Mouse (Mus musculus): ENCODE data around the gene Hoxc13. TPM values are rescaled to one million over a fixed set of nuclear protein-coding genes. Genes with fewer than 3 reads are reported as not detected.

Gene Hoxc13
- polyA plus RNA-seq, 1 experiment from 2014 or later = not detected

DNA sequence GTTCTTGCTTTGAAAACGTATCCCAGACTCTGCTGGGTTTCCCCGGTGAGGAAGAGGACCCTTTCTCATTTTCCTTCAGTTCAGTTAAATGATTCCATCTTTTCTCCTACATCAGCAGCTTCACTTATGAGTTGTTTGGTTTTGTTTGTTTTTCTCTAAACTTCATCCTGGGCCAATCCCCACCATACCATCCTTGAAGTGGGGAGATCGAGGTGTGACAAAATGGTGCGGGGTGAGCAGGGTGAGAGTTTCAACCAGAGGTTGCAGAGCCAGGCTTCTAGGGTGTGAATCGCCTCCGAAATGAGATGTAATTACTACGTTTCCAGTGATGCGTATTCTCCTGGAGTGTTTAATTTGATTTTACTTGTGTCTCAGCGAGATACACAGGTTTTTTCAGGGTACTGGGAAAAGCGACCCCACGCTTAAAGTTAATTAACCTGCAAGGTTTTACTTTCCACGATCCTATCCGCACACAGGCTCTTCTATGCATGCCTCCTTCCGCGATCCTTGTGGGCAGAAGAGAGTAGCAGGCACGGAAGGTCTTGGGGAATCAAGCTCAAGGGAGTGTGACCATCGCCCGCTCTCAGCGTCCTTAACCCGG, 2.8 kb upstream of the Hoxc13 start:
- H3K27ac ChIP-seq (ENCODE audit: low read depth, low read length) = no peak overlapping the region
- no peaks in the 10 kb centered on the region for H3K36me3 ChIP-seq (ENCODE audit: control insufficient read depth, insufficient read depth, low read length)
- H3K4me1 ChIP-seq (replicated peaks; ENCODE audit: control insufficient read depth, insufficient read depth, low read length) = no peaks in the 10 kb centered on the region
- WGBS = 3% methylated on average over 20 of the region's 20 CpGs
- ATAC-seq (replicated peaks; ENCODE audit: low FRiP score) (no peak), DNase-seq (ENCODE audit: low spot score) (no peak)
- no peaks in the 10 kb centered on the region for H3K9me3 ChIP-seq (ENCODE audit: control insufficient read depth, low read length)
- peaks cover 93% of the 10 kb centered on the region for H3K27me3 ChIP-seq (replicated peaks; ENCODE audit: control insufficient read depth, insufficient read depth, low read length)
- no peak overlapping the region for H3K9ac ChIP-seq (ENCODE audit: low read depth, low read length)
- H3K4me2 ChIP-seq = no peak overlapping the region
- H3K4me3 ChIP-seq (ENCODE audit: low read depth, low read length) = no peak overlapping the region

DNA sequence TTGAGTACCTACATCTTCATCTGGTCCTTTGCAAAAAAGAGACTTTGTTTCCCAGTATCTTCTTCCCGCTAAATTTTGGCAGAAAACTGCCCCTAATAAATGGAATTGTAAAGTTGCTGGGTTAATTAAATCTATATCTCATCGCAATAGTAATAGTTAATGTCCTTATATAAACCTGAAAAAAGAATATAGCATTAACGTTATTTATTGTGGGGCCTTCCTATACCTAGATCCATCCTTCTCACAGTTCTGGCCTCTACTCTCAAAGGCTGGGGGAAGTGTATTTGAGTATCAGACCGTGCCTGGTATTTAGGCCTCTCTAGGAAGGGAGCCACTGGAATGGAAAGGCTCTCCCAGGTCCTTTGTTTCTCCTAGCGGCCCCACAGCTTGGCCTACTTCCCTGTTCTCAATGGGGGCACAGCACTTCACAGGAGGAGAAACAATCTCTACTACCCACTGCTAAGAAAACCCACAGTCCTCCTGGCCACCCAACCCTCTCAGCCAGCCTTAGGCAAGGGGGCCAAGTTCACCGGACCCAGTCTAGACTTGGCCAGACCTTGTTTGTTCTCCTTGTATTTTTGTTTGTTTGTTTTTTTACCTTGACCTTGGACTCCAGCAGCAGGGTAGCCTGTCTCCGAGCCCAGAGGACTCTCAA, 2.2 kb upstream of the Hoxc13 start:
- no peaks in the 10 kb centered on the region for H3K36me3 ChIP-seq (ENCODE audit: control insufficient read depth, insufficient read depth, low read length)
- H3K4me3 ChIP-seq (ENCODE audit: low read depth, low read length) = no peak overlapping the region
- ATAC-seq (replicated peaks; ENCODE audit: low FRiP score) (no peak), DNase-seq (ENCODE audit: low spot score) (no peak)
- 6% methylated on average over 7 of the region's 7 CpGs for WGBS
- H3K9ac ChIP-seq (ENCODE audit: low read depth, low read length) = no peak overlapping the region
- H3K4me2 ChIP-seq = no peak overlapping the region
- no peaks in the 10 kb centered on the region for H3K9me3 ChIP-seq (ENCODE audit: control insufficient read depth, low read length)
- H3K4me1 ChIP-seq (replicated peaks; ENCODE audit: control insufficient read depth, insufficient read depth, low read length) = no peaks in the 10 kb centered on the region
- no peak overlapping the region for H3K27ac ChIP-seq (ENCODE audit: low read depth, low read length)
- H3K27me3 ChIP-seq (replicated peaks; ENCODE audit: control insufficient read depth, insufficient read depth, low read length) = peaks cover 94% of the 10 kb centered on the region

DNA sequence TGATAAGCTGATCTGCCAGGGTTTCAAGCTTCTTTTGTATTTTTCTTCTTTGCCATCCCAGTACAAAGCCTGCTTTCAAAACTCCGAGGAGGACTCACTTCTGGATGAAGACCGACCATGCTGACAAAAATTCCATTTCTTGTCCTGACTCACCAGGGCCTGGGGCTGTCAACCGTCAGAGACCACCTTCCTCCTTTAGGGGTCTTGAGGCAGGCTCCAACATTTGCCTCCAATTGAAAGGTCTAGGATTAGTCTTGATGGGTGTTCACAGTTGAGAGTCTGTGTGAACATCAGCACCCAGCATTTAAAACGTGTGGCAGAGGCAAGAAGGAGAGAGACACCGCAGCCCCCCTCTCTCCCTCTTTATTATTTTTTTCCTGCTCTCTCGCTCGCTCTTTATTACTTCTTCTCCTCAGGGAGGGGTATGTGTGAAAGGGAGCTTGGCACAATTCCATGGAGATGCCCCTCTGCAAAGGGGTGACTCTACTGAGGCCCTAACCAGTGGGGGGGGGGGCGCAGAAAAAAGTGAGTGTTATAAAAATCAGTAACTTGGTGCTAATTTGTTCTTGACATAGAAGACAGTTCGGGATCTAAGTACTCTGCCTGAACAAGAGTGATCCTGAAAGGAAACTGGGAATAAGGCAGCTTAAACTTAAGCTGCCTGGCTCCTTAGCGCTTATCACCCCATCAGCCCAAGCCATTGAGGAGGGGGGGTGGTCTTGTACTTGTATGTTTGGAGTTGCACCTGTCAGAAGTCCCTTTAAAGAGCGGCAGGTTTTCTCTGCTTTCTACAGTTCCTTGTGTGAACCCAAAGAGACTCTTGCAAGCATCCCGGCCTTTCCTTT, 1.3 kb upstream of the Hoxc13 start:
- H3K36me3 ChIP-seq (ENCODE audit: control insufficient read depth, insufficient read depth, low read length) = no peaks in the 10 kb centered on the region
- H3K9ac ChIP-seq (ENCODE audit: low read depth, low read length) = no peak overlapping the region
- no peak for DNase-seq (ENCODE audit: low spot score)
- H3K27ac ChIP-seq (ENCODE audit: low read depth, low read length) = no peak overlapping the region
- no peak overlapping the region for H3K4me2 ChIP-seq
- no peak for ATAC-seq (replicated peaks; ENCODE audit: low FRiP score)
- H3K27me3 ChIP-seq (replicated peaks; ENCODE audit: control insufficient read depth, insufficient read depth, low read length) = peaks cover 97% of the 10 kb centered on the region
- H3K9me3 ChIP-seq (ENCODE audit: control insufficient read depth, low read length) = no peaks in the 10 kb centered on the region
- no peak overlapping the region for H3K4me3 ChIP-seq (ENCODE audit: low read depth, low read length)
- WGBS = 6% methylated on average over 12 of the region's 12 CpGs
- no peaks in the 10 kb centered on the region for H3K4me1 ChIP-seq (replicated peaks; ENCODE audit: control insufficient read depth, insufficient read depth, low read length)

DNA sequence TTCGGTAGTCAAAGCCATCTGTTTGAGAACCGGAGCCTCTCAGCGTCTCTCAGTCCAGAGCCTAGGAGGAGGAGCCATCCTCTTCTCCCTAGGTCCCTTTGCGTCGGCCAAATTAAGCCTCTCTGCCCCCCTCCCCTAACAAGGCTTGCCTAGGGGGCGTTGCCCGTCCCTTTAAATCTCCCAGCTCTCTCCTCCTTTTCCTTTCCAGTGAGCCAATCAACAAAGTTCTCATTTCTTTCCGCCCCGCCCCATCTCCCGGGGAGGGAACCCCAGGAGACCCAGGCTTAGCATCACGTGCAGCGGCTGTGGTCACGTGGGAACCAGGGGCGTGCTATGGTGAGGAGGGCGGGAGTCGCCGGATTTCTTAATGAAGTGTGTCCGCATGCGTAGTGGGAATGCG, 284 bp upstream of the Hoxc13 start:
- no peak overlapping the region for H3K4me3 ChIP-seq (ENCODE audit: low read depth, low read length)

DNA sequence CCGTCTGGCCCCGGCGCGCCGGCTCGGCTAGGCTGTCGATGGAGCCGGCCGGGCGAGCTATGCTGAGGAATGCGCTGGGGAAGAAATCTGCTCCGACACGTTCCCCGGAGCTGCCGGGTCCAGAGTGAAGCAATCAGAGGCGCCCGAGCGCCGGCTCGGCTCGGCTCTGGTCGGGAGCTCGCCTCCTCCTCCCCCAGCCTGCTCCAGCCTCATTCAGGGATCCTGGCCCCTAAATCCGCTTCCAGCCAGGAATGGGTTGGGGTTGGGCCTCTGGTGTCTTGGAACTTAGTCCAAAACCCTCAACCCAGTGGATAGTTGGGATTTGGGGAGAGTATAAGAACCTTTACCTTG, 1.1 kb downstream of the Hoxc13 start:
- no peaks in the 10 kb centered on the region for H3K4me1 ChIP-seq (replicated peaks; ENCODE audit: control insufficient read depth, insufficient read depth, low read length)
- H3K4me2 ChIP-seq = no peak overlapping the region
- no peak overlapping the region for H3K9ac ChIP-seq (ENCODE audit: low read depth, low read length)
- H3K9me3 ChIP-seq (ENCODE audit: control insufficient read depth, low read length) = no peaks in the 10 kb centered on the region
- H3K27me3 ChIP-seq (replicated peaks; ENCODE audit: control insufficient read depth, insufficient read depth, low read length) = peaks cover 98% of the 10 kb centered on the region
- no peak overlapping the region for H3K4me3 ChIP-seq (ENCODE audit: low read depth, low read length)
- H3K27ac ChIP-seq (ENCODE audit: low read depth, low read length) = no peak overlapping the region
- DNase-seq (ENCODE audit: low spot score) (no peak), ATAC-seq (replicated peaks; ENCODE audit: low FRiP score) (no peak)
- 2% methylated on average over 24 of the region's 24 CpGs for WGBS
- H3K36me3 ChIP-seq (ENCODE audit: control insufficient read depth, insufficient read depth, low read length) = no peaks in the 10 kb centered on the region

More for the DNA sequence above, 284 bp upstream of the Hoxc13 start:
- ATAC-seq (replicated peaks; ENCODE audit: low FRiP score) (no peak), DNase-seq (ENCODE audit: low spot score) (no peak)
- 2% methylated on average over 20 of the region's 20 CpGs for WGBS
- H3K36me3 ChIP-seq (ENCODE audit: control insufficient read depth, insufficient read depth, low read length) = no peaks in the 10 kb centered on the region
- no peak overlapping the region for H3K27ac ChIP-seq (ENCODE audit: low read depth, low read length)
- no peaks in the 10 kb centered on the region for H3K4me1 ChIP-seq (replicated peaks; ENCODE audit: control insufficient read depth, insufficient read depth, low read length)
- H3K4me2 ChIP-seq = no peak overlapping the region
- no peak overlapping the region for H3K9ac ChIP-seq (ENCODE audit: low read depth, low read length)
- no peaks in the 10 kb centered on the region for H3K9me3 ChIP-seq (ENCODE audit: control insufficient read depth, low read length)
- peaks cover 98% of the 10 kb centered on the region for H3K27me3 ChIP-seq (replicated peaks; ENCODE audit: control insufficient read depth, insufficient read depth, low read length)

DNA sequence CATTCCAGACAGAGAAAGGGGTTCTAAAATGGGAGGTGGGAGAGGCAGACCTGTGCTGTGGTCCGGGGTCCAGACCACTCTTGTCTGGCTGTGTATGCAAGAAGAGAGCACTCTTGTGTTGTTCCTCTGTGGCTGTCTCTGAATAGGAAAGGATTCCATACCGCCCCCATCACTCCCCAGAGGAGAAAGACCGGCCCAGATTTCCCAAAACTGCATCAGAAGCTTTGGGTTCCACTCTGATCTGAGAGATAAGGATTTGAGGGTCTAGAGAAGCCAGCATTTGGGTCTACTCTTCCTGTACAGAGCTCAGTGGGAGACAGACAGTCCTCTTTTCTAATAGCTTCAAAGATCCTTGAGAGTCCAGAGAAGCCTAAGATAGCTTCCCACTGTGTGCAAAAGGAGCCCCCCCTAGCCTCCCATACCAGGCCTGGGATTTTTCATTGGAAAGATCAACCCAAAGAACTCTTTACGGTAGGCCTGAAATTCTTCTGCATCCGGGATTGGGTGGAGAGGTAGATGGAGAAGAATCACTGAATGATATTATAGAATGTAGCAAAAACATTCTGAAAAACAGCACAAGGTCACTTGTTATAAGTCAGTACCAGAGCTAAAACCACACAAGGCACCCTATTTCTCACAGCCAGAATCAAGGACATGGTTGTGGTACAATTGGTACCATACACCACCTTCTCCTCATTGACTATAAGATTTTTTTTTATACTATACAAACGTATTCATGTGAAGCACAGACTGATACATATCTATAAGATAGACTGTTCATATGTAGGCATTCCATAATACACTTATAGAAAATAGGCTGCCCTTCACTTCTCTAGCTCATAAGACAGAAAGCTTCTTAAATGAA, 2.0 kb downstream of the Hoxc13 start:
- peaks cover 98% of the 10 kb centered on the region for H3K27me3 ChIP-seq (replicated peaks; ENCODE audit: control insufficient read depth, insufficient read depth, low read length)
- no peak overlapping the region for H3K9ac ChIP-seq (ENCODE audit: low read depth, low read length)
- H3K27ac ChIP-seq (ENCODE audit: low read depth, low read length) = no peak overlapping the region
- no peak overlapping the region for H3K4me2 ChIP-seq
- no peaks in the 10 kb centered on the region for H3K4me1 ChIP-seq (replicated peaks; ENCODE audit: control insufficient read depth, insufficient read depth, low read length)
- no peaks in the 10 kb centered on the region for H3K9me3 ChIP-seq (ENCODE audit: control insufficient read depth, low read length)
- no peak for DNase-seq (ENCODE audit: low spot score)
- H3K4me3 ChIP-seq (ENCODE audit: low read depth, low read length) = no peak overlapping the region
- 15% methylated on average over 6 of the region's 6 CpGs for WGBS
- H3K36me3 ChIP-seq (ENCODE audit: control insufficient read depth, insufficient read depth, low read length) = no peaks in the 10 kb centered on the region
- ATAC-seq (replicated peaks; ENCODE audit: low FRiP score) = no peak

DNA sequence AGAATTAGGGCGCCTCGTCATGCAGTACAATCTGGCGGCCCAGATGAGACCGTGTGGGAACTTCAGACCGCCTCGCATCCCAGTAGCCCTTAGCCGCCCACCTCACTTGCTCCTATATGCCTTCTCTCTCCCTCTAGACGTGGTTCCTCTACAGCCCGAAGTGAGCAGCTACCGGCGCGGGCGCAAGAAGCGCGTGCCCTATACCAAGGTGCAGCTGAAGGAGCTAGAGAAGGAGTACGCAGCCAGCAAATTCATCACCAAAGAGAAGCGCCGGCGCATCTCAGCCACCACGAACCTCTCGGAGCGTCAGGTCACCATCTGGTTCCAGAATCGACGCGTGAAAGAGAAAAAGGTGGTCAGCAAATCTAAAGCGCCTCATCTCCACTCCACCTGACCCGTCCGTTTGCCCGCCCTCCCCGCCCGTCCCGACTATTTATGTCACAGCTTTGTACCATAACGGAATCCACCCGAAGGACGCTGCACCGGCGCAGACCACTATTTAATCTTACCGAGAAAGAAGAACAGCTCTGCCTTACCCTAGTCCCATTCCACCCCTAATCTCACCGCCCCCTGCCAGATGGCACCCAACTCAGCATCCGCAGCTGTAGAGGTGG, 6.2 kb downstream of the Hoxc13 start:
- Histone ChIP-seq H3K4me2 (no peak overlapping the region), H3K27me3 (replicated peaks; ENCODE audit: control insufficient read depth, insufficient read depth, low read length) (peaks cover 98% of the 10 kb centered on the region), H3K4me1 (replicated peaks; ENCODE audit: control insufficient read depth, insufficient read depth, low read length) (no peaks in the 10 kb centered on the region), H3K9ac (ENCODE audit: low read depth, low read length) (no peak overlapping the region), H3K27ac (ENCODE audit: low read depth, low read length) (no peak overlapping the region), H3K4me3 (ENCODE audit: low read depth, low read length) (no peak overlapping the region), H3K36me3 (ENCODE audit: control insufficient read depth, insufficient read depth, low read length) (no peaks in the 10 kb centered on the region), H3K9me3 (ENCODE audit: control insufficient read depth, low read length) (no peaks in the 10 kb centered on the region)
- DNase-seq (ENCODE audit: low spot score) = no peak
- ATAC-seq (replicated peaks; ENCODE audit: low FRiP score) = no peak
- WGBS = 1% methylated on average over 40 of the region's 40 CpGs

DNA sequence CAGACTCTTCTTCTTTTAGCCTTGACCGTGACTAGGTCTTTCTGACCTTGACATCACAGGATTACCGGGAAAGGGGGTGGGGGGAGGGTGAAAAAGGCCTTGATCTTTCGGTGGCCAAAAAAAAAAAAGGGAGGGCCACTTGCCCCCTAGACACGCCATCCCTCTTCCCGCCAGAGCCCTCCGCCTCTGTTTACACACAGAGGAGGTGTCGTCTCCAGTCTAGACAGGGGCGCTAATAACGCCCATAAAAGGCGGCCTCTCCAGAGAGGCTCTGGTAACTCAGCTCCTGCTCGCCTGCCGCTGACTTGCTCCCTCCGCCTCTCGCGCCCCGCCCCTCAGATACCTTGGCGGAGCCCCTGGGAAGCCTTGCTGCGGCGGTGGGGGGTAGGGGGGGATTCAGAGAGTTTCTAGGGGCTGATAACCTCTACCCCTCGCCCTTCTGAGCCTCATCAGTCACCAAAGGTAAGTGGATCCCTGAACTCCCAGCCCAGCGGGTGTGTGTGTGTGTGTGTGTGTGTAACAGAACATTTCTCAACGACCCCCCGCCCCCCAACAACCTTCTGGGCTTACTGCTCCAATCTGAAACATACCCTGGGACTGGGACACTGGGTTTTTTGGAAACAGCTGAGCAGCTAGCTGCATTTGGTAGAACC, 10.9 kb downstream of the Hoxc13 start:
- no peak overlapping the region for H3K27ac ChIP-seq (ENCODE audit: low read depth, low read length)
- ATAC-seq (replicated peaks; ENCODE audit: low FRiP score) (no peak), DNase-seq (ENCODE audit: low spot score) (no peak)
- no peaks in the 10 kb centered on the region for H3K9me3 ChIP-seq (ENCODE audit: control insufficient read depth, low read length)
- no peak overlapping the region for H3K4me3 ChIP-seq (ENCODE audit: low read depth, low read length)
- no peak overlapping the region for H3K4me2 ChIP-seq
- WGBS = 2% methylated on average over 23 of the region's 23 CpGs
- H3K4me1 ChIP-seq (replicated peaks; ENCODE audit: control insufficient read depth, insufficient read depth, low read length) = no peaks in the 10 kb centered on the region
- peaks cover 100% of the 10 kb centered on the region for H3K27me3 ChIP-seq (replicated peaks; ENCODE audit: control insufficient read depth, insufficient read depth, low read length)
- no peak overlapping the region for H3K9ac ChIP-seq (ENCODE audit: low read depth, low read length)
- H3K36me3 ChIP-seq (ENCODE audit: control insufficient read depth, insufficient read depth, low read length) = no peaks in the 10 kb centered on the region
